Mouse (Mus musculus) G1E (cell line): Measurements from ENCODE around the gene Kcnab1. TPM values are rescaled to one million over a fixed set of nuclear protein-coding genes. Genes with fewer than 3 reads are reported as not detected.

ENCODE experiments used
- ATAC-seq: 2 replicates; pipeline ENCODE4 v1.8.0; 2016; ENCODE audit warnings: mild to moderate bottlenecking; ENCODE audit not compliant: insufficient number of reproducible peaks, poor library complexity, low FRiP score, severe bottlenecking; ENCODE audit errors: extremely low read depth
- DNase-seq: peaks from one replicate; pipeline ENCODE4 v3.0.0; 2012; ENCODE audit warnings: low spot score
- H3K27me3 ChIP-seq: 2 replicates; pipeline ENCODE4 v1.6.1; 2012; ENCODE audit warnings: mild to moderate bottlenecking, low read length, inconsistent platforms; ENCODE audit not compliant: insufficient read depth
- H3K36me3 ChIP-seq: replicated peaks from 2 replicates; pipeline ENCODE3; 2012; ENCODE audit warnings: mild to moderate bottlenecking, inconsistent platforms
- H3K4me1 ChIP-seq: 2 replicates; pipeline ENCODE4 v1.6.1; 2012; ENCODE audit warnings: low read depth, low read length, inconsistent platforms, mixed read lengths; ENCODE audit not compliant: insufficient read depth
- H3K4me3 ChIP-seq: 2 replicates; pipeline ENCODE4 v1.5.1; 2012; ENCODE audit warnings: low read depth, mild to moderate bottlenecking, inconsistent platforms, low read length, moderate library complexity, mixed read lengths
- H3K9me3 ChIP-seq: replicated peaks from 2 replicates; pipeline ENCODE4 v1.6.1; 2012; ENCODE audit warnings: inconsistent platforms
- CTCF ChIP-seq: IDR thresholded peaks from 2 replicates; pipeline ENCODE4 v1.5.1; 2012; ENCODE audit warnings: low read depth, low read length, inconsistent platforms, mixed read lengths
- GATA1 ChIP-seq: IDR thresholded peaks from 2 replicates; pipeline ENCODE4 v1.6.1; 2012; ENCODE audit warnings: borderline replicate concordance, low read length, inconsistent platforms, mixed read lengths
- GATA2 ChIP-seq: IDR thresholded peaks from 2 replicates; pipeline ENCODE4 v1.6.1; 2012; ENCODE audit warnings: low read depth, low read length, inconsistent platforms, borderline replicate concordance
- POLR2AphosphoS5 ChIP-seq: IDR thresholded peaks from 2 replicates; pipeline ENCODE4 v1.6.1; 2012; ENCODE audit warnings: low read depth, low read length, inconsistent platforms; ENCODE audit not compliant: insufficient replicate concordance
- TAL1 ChIP-seq: conservative IDR thresholded peaks from 2 replicates; pipeline ENCODE4 v1.6.1; 2012; ENCODE audit warnings: low read depth, low read length, inconsistent platforms, mixed read lengths
- polyA plus RNA-seq: library from polyadenylated mRNA; stranded (reverse); fragments of >175 nt; gene quantifications from 2 replicates; pipeline ENCODE4 v1.2.3, GENCODE M21; 2012
- total RNA-seq, 2 experiments: library from RNA; stranded (forward) in 1 of 2; stranded (reverse) in 1 of 2; fragments of 200-1000 nt in 1 of 2; fragments of >200 nt in 1 of 2; fragmentation: Nextera tagmentation in 1 of 2; gene quantifications; 2 replicates each; pipeline ENCODE4 v1.2.3; 2014 to 2017

The Kcnab1 gene
- total and polyA plus RNA-seq, 3 experiments: 0.22 TPM; not detected in 2

- DNase-seq: no peak
- H3K4me1 ChIP-seq: no peaks in the 10 kb centered on the region
- TF ChIP-seq GATA1 (no peak), POLR2AphosphoS5 (no peak), TAL1 (no peak), GATA2 (no peak), CTCF (no peak)
- H3K27me3 ChIP-seq: no peaks in the 10 kb centered on the region
- no peaks in the 10 kb centered on the region for H3K9me3 ChIP-seq
- ATAC-seq: no peak
- H3K4me3 ChIP-seq: no peak overlapping the region
- no peaks in the 10 kb centered on the region for H3K36me3 ChIP-seq
Measured at GRCm38 (mm10) chr3:65200611-65201010, 91.4 kb downstream of the Kcnab1 start.

- ATAC-seq (no peak), DNase-seq (no peak)
- no peaks in the 10 kb centered on the region for H3K27me3 ChIP-seq
- no peaks in the 10 kb centered on the region for H3K36me3 ChIP-seq
- no peaks in the 10 kb centered on the region for H3K9me3 ChIP-seq
- TF ChIP-seq TAL1: no peak
- no peak for TF ChIP-seq GATA1
- TF ChIP-seq CTCF: no peak
- TF ChIP-seq GATA2: no peak
- TF ChIP-seq POLR2AphosphoS5: no peak
- no peak overlapping the region for H3K4me3 ChIP-seq
- no peaks in the 10 kb centered on the region for H3K4me1 ChIP-seq
Measured at GRCm38 (mm10) chr3:65203361-65204117, 94.4 kb downstream of the Kcnab1 start.

- no peak overlapping the region for H3K4me3 ChIP-seq
- H3K27me3 ChIP-seq: no peaks in the 10 kb centered on the region
- H3K36me3 ChIP-seq: no peaks in the 10 kb centered on the region
- H3K4me1 ChIP-seq: no peaks in the 10 kb centered on the region
- H3K9me3 ChIP-seq: no peaks in the 10 kb centered on the region
- ATAC-seq: no peak
- DNase-seq: no peak
- TF ChIP-seq TAL1: no peak
- TF ChIP-seq GATA1: no peak
- TF ChIP-seq POLR2AphosphoS5: no peak
- TF ChIP-seq GATA2: no peak
- no peak for TF ChIP-seq CTCF
Measured at GRCm38 (mm10) chr3:65204356-65205075, 95.3 kb downstream of the Kcnab1 start.

GRCm38 (mm10) chr3:65205539-65206020 is 96.4 kb downstream of the Kcnab1 start:
- DNase-seq (no peak), ATAC-seq (no peak)
- Histone ChIP-seq H3K9me3 (no peaks in the 10 kb centered on the region), H3K36me3 (no peaks in the 10 kb centered on the region), H3K27me3 (no peaks in the 10 kb centered on the region), H3K4me1 (no peaks in the 10 kb centered on the region), H3K4me3 (no peak overlapping the region)
- TF ChIP-seq GATA2: no peak

- no peaks in the 10 kb centered on the region for H3K36me3 ChIP-seq
- H3K9me3 ChIP-seq: no peaks in the 10 kb centered on the region
- no peaks in the 10 kb centered on the region for H3K4me1 ChIP-seq
- ATAC-seq (no peak), DNase-seq (no peak)
- no peak overlapping the region for H3K4me3 ChIP-seq
- H3K27me3 ChIP-seq: no peaks in the 10 kb centered on the region; the same call in 1 of the 2 replicates
- TF ChIP-seq TAL1: no peak
- TF ChIP-seq GATA2: no peak
- TF ChIP-seq GATA1: no peak
- TF ChIP-seq POLR2AphosphoS5: no peak
- TF ChIP-seq CTCF: no peak
Measured at GRCm38 (mm10) chr3:65213725-65214124, 104.5 kb downstream of the Kcnab1 start.

GRCm38 (mm10) chr3:65214635-65215034 is 105.5 kb downstream of the Kcnab1 start:
- ATAC-seq (no peak), DNase-seq (no peak)
- Histone ChIP-seq H3K4me1 (no peaks in the 10 kb centered on the region), H3K9me3 (no peaks in the 10 kb centered on the region), H3K36me3 (no peaks in the 10 kb centered on the region), H3K27me3 (no peaks in the 10 kb centered on the region; the same call in 1 of the 2 replicates), H3K4me3 (no peak overlapping the region)
- TF ChIP-seq TAL1: no peak
- TF ChIP-seq POLR2AphosphoS5: no peak
